Mouse (Mus musculus) forebrain, embryonic 14.5 days (tissue): ENCODE results near the gene Serpine2. TPM values are rescaled to one million over a fixed set of nuclear protein-coding genes. Genes with fewer than 3 reads are reported as not detected.

ENCODE experiments used
- polyA plus RNA-seq: library from polyadenylated mRNA; unstranded; fragments of >200 nt; fragmentation: Nextera tagmentation; extraction: Ambion mirVana; gene quantifications from 2 replicates; pipeline ENCODE4 v1.2.1, GENCODE M21; 2014

The Serpine2 gene
- polyA plus RNA-seq, 1 experiment from 2014 or later = 61.2 TPM

Other genes with a start within 250 kb of the Serpine2 start
- 0.13 TPM in 1 of 2 replicates, not detected in the other for gene Ap1s3, start 189.2 kb downstream of the Serpine2 start, polyA plus RNA-seq
- gene Mrpl44, start 85.2 kb downstream of the Serpine2 start, polyA plus RNA-seq = 42.7 and 46.6 TPM in 2 replicates
- 69.8 and 75.5 TPM in 2 replicates for gene Wdfy1, start 85.0 kb downstream of the Serpine2 start, polyA plus RNA-seq